Comparison of ENCODE assay signal across 26 mouse cellular contexts in the genomic region with DNA sequence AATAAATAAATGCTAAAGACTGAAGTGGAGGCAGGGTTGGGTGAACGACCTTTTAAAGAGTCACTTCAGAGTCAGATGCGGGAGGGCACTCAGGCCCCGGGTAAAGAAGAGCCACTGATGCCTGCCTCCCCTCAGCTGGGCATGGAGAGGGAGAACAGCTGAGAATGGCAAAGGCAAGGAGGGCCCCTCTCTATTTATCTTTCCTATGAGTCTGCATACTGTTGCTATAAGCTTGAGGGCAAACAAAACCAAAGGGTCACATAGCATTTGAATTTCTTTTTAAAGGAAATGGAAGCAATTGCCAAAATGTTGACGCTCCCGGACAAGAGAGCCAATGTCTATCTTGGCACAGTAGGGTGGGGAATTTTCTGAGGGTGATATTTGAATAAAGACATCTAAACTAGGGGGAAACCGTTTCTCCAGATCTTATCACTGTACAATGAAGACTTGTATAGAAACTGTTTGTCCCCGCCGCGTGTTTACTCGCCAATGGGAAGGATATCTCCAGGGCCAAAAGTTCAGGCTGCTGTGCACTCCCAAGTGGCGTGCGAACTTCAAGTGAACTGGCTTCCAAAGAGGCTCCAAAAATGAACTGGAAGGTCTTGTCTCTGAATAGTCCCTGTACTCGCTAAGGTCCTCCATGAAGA. TPM values are rescaled to one million over a fixed set of nuclear protein-coding genes. Genes with fewer than 3 reads are reported as not detected.
DNase-seq lines count a peak whose midpoint lies in the region; ATAC-seq lines count a peak whose summit lies in the region.
"Had no signal": no experiment of that assay in that cellular context is flagged by ENCODE, and none has a peak within 500 bp of the region (broad histone marks: within the 10 kb centered on the region; RNA-seq: fewer than 3 reads in every experiment).

No protein-coding gene starts in this region.

- 62% methylated on average over 13 of the region's 13 CpGs for WGBS in heart, embryonic 13.5 days
- 31% methylated on average over 13 of the region's 13 CpGs for WGBS in lung, embryonic 15.5 days

- no peak overlapping the region for H3K9ac ChIP-seq in heart, embryonic 13.5 days
- no peak overlapping the region for H3K9ac ChIP-seq in lung, embryonic 15.5 days
- H3K9ac ChIP-seq: embryonic facial prominence, embryonic 12.5 days; forebrain, embryonic 15.5 days; midbrain, embryonic 12.5 days; neural tube, embryonic 12.5 days had no signal

- no peak for DNase-seq in heart, postnatal 4 days
- DNase-seq in kidney, postnatal 25 days = peak; percentile 28 to 64
- no peak for DNase-seq in kidney, adult 11 months
- peak; percentile 84 for DNase-seq in lung, postnatal 36 days
- DNase-seq in left cerebral cortex, adult 18-20 months (ENCODE audit: low spot score in 2 of 2) = no peak
- DNase-seq in thymus, postnatal 36 days = no peak
- DNase-seq: B cell, adult 2 months; cerebellum, adult 2 months; gastrocnemius, postnatal 25 days; left cerebral cortex, postnatal 4 days; liver; right cerebral cortex, adult 18-20 months; thymus, postnatal 14 days had no signal

- no peak overlapping the region for H3K4me2 ChIP-seq in heart, embryonic 13.5 days
- H3K4me2 ChIP-seq in lung, embryonic 15.5 days = no peak overlapping the region
- H3K4me2 ChIP-seq: embryonic facial prominence, embryonic 12.5 days; forebrain, embryonic 15.5 days; midbrain, embryonic 12.5 days; neural tube, embryonic 12.5 days had no signal

- H3K27ac ChIP-seq in heart, embryonic 13.5 days (replicated peaks) = 0 out of 2 replicates have a peak overlapping the region, but pooled peaks have one; percentile 42
- peak overlapping the region; percentile 58 for H3K27ac ChIP-seq in lung, embryonic 15.5 days
- H3K27ac ChIP-seq: embryonic facial prominence, embryonic 12.5 days; forebrain, embryonic 15.5 days; hindbrain, postnatal 0 days; left cerebral cortex, adult 2 months; midbrain, embryonic 12.5 days; neural tube, embryonic 12.5 days had no signal

- H3K36me3 ChIP-seq in heart, embryonic 13.5 days = peaks cover 3% of the 10 kb centered on the region; the same call in 1 of the 2 replicates
- no peaks in the 10 kb centered on the region for H3K36me3 ChIP-seq in lung, embryonic 15.5 days
- H3K36me3 ChIP-seq: embryonic facial prominence, embryonic 12.5 days; forebrain, embryonic 15.5 days; midbrain, embryonic 12.5 days; neural tube, embryonic 12.5 days had no signal

- no peaks in the 10 kb centered on the region for H3K9me3 ChIP-seq in heart, embryonic 13.5 days
- no peaks in the 10 kb centered on the region for H3K9me3 ChIP-seq in lung, embryonic 15.5 days
- H3K9me3 ChIP-seq: embryonic facial prominence, embryonic 12.5 days; forebrain, embryonic 15.5 days; midbrain, embryonic 12.5 days; neural tube, embryonic 12.5 days had no signal

- H3K4me1 ChIP-seq in heart, embryonic 13.5 days = peaks cover 44% of the 10 kb centered on the region
- peaks cover 15% of the 10 kb centered on the region for H3K4me1 ChIP-seq in lung, embryonic 15.5 days
- H3K4me1 ChIP-seq: forebrain, embryonic 15.5 days; midbrain, embryonic 12.5 days; neural tube, embryonic 12.5 days had no signal

- ATAC-seq in heart, embryonic 13.5 days (ENCODE audit: extremely low read depth, insufficient number of reproducible peaks, low FRiP score, low TSS enrichment) = no peak
- 0 out of 2 replicates have a peak, but pooled peaks have one; percentile 16 for ATAC-seq in lung, embryonic 15.5 days (ENCODE audit: borderline replicate concordance, extremely low read depth, low FRiP score, low TSS enrichment)
- ATAC-seq: forebrain, embryonic 15.5 days; hindbrain, postnatal 0 days; intestine, postnatal 0 days had no signal

- H3K27me3 ChIP-seq in heart, embryonic 13.5 days (replicated peaks) = no peaks in the 10 kb centered on the region
- H3K27me3 ChIP-seq in lung, embryonic 15.5 days = no peaks in the 10 kb centered on the region
- H3K27me3 ChIP-seq: embryonic facial prominence, embryonic 12.5 days; forebrain, embryonic 15.5 days; midbrain, embryonic 12.5 days; neural tube, embryonic 12.5 days had no signal

- H3K4me3 ChIP-seq in heart, embryonic 13.5 days = no peak overlapping the region
- H3K4me3 ChIP-seq in lung, embryonic 15.5 days = no peak overlapping the region
- H3K4me3 ChIP-seq: embryonic facial prominence, embryonic 12.5 days; forebrain, embryonic 15.5 days; left cerebral cortex, adult 2 months; midbrain, embryonic 12.5 days; neural tube, embryonic 12.5 days had no signal

RNA-seq across cellular contexts. Expression of a gene that starts 10.1 kb away (rescaled TPM):
- 0.25 and 0.36 TPM in 2 replicates for polyA plus RNA-seq in heart, embryonic 13.5 days (2015; fragmentation: Nextera tagmentation; extraction: Ambion mirVana)
- under 1 TPM in 1 of 2 experiments, not detected in 1; 0.12 TPM for total RNA-seq in heart, postnatal 4 days (2021)
- polyA plus RNA-seq in lung, embryonic 15.5 days (2015; fragmentation: Nextera tagmentation; extraction: Ambion mirVana) = 0.25 and 0.40 TPM in 2 replicates
- total RNA-seq in left cerebral cortex, adult 18-20 months (2021) = not detected
- total RNA-seq: common myeloid progenitor, adult 5-6 weeks; gastrocnemius, postnatal 25 days; hematopoietic stem cell, adult 5-6 weeks; hindbrain, postnatal 0 days; layer of hippocampus, adult 8-10 months; left cerebral cortex, adult 2 months; left cerebral cortex, postnatal 4 days; megakaryocyte progenitor cell, adult 5-6 weeks had no signal
- polyA plus RNA-seq: cerebellum, adult 2 months; intestine, postnatal 0 days had no signal

Comparison
In these comparisons a context has a peak if more than half of its experiments do, and no peak if none do; other contexts are left out.
1. DNase-seq: peak in kidney, postnatal 25 days (2 of 2) and lung, postnatal 36 days (single experiment); none in heart, postnatal 4 days (single experiment), kidney, adult 11 months (single experiment), left cerebral cortex, adult 18-20 months (0 of 2) and thymus, postnatal 36 days (0 of 2).